ENCODE assay signal across 16 mouse cellular contexts in genomic region chr6:71129071-71129470, GRCm38 (mm10). TPM values are rescaled to one million over a fixed set of nuclear protein-coding genes. Genes with fewer than 3 reads are reported as not detected.
DNase-seq lines count a peak whose midpoint lies in the region; ATAC-seq and TF ChIP-seq lines count a peak whose summit lies in the region.
"Had no signal": no experiment of that assay in that cellular context is flagged by ENCODE, and none has a peak within 500 bp of the region (broad histone marks: within the 10 kb centered on the region; RNA-seq: fewer than 3 reads in every experiment).

No protein-coding gene starts in this region.

- dilution Hi-C loops in CH12.LX (cut with MboI; ENCODE audit: extremely low pct_ligation_motif_present, extremely low pct_unique_long_range_greater_than_20kb, low sequenced_read_pairs): no loop called here

- no peak overlapping the region for H3K4me2 ChIP-seq in kidney, embryonic 14.5 days (replicated peaks; ENCODE audit: low read depth, low read length)
- no peak overlapping the region for H3K4me2 ChIP-seq in CH12.LX (ENCODE audit: insufficient read depth, low read depth, poor library complexity, severe bottlenecking)
- H3K4me2 ChIP-seq in liver, embryonic 13.5 days: no peak overlapping the region
- H3K4me2 ChIP-seq: neural tube, embryonic 12.5 days; stomach, embryonic 15.5 days had no signal

- H3K27me3 ChIP-seq in cerebellum, adult 2 months (ENCODE audit: control insufficient read depth, insufficient read depth, low read length): no peaks in the 10 kb centered on the region
- no peaks in the 10 kb centered on the region for H3K27me3 ChIP-seq in kidney, embryonic 14.5 days (ENCODE audit: control insufficient read depth, insufficient read depth, low read length)
- H3K27me3 ChIP-seq in CH12.LX (replicated peaks): no peaks in the 10 kb centered on the region
- no peaks in the 10 kb centered on the region for H3K27me3 ChIP-seq in liver, embryonic 13.5 days
- H3K27me3 ChIP-seq: neural tube, embryonic 12.5 days; stomach, embryonic 15.5 days had no signal

- DNase-seq in cerebellum, adult 2 months: no peak
- no peak for DNase-seq in cerebellum, adult 9-10 months
- DNase-seq in kidney, adult 9 months: peak; percentile 43
- DNase-seq in CH12.LX (ENCODE audit: extremely low read depth): no peak
- DNase-seq in liver, embryonic 13.5 days: no peak
- no peak for DNase-seq in layer of hippocampus, postnatal 14 days (ENCODE audit: low spot score in 2 of 2)
- DNase-seq: adrenal gland, adult 8-10 months; cerebellum, postnatal 25 days; heart, postnatal 36 days; thymus, postnatal 14 days had no signal

- in situ Hi-C loops in CH12.LX (cut with MboI; ENCODE audit: low pct_ligation_motif_present, low pct_unique_long_range_greater_than_20kb, low sequenced_read_pairs): loop anchor here (5.0 to 25.0 kb wide), 3 partner anchors 104 to 317 kb away; partner anchors contain the start of gene Foxi3

- TF ChIP-seq POLR2A in cerebellum, adult 2 months (IDR thresholded peaks at IDR 0.05; ENCODE audit: borderline replicate concordance, insufficient read depth, low read length): no peak
- no peak for TF ChIP-seq POLR2A in CH12.LX (IDR thresholded peaks at IDR 0.05; ENCODE audit: low read depth, low read length)

- no peaks in the 10 kb centered on the region for H3K79me2 ChIP-seq in CH12.LX (replicated peaks; ENCODE audit: control insufficient read depth, extremely low read depth, insufficient read depth, poor library complexity, severe bottlenecking)

- TF ChIP-seq CTCF in cerebellum, adult 2 months (IDR thresholded peaks at IDR 0.05; ENCODE audit: borderline replicate concordance, insufficient read depth, low read depth, low read length): 0 out of 2 replicates have a peak, but pooled peaks have one; percentile 19
- peak in 1 of 2 experiments; percentile 36; a peak in 2 of 4 replicates for TF ChIP-seq CTCF in CH12.LX (conservative IDR thresholded peaks at IDR 0.05 in 1 of 2, IDR thresholded peaks at IDR 0.05 in 1 of 2; ENCODE audit: low read depth in 2 of 2, low read length in 2 of 2)

- H3K9ac ChIP-seq in kidney, embryonic 14.5 days (ENCODE audit: low read depth, low read length): no peak overlapping the region
- no peak overlapping the region for H3K9ac ChIP-seq in CH12.LX (ENCODE audit: insufficient read depth, low read depth)
- H3K9ac ChIP-seq in liver, embryonic 13.5 days: no peak overlapping the region
- H3K9ac ChIP-seq: neural tube, embryonic 12.5 days; stomach, embryonic 15.5 days had no signal

- ATAC-seq in kidney, embryonic 14.5 days (ENCODE audit: low FRiP score, low TSS enrichment): no peak
- ATAC-seq in liver, embryonic 13.5 days (ENCODE audit: low read depth): peak; percentile 18; the same call in 1 of the 2 replicates
- ATAC-seq in CD4-positive, CD25-positive, alpha-beta regulatory T cell, adult 4 months: no peak
- ATAC-seq: forebrain, embryonic 14.5 days; midbrain, embryonic 16.5 days had no signal

- peak; percentile 3 for TF ChIP-seq RAD21 in CH12.LX (IDR thresholded peaks at IDR 0.05; ENCODE audit: low read depth, low read length)

- H3K4me1 ChIP-seq in cerebellum, adult 2 months (ENCODE audit: control insufficient read depth, insufficient read depth, low read length): no peaks in the 10 kb centered on the region
- H3K4me1 ChIP-seq in kidney, embryonic 14.5 days (ENCODE audit: control insufficient read depth, insufficient read depth, low read length): no peaks in the 10 kb centered on the region
- peaks cover 0 to 10% of the 10 kb centered on the region in 2 experiments; a peak in 2 of 4 replicates for H3K4me1 ChIP-seq in CH12.LX (ENCODE audit: control insufficient read depth in 1 of 2, insufficient read depth in 2 of 2)
- no peaks in the 10 kb centered on the region; the same call in 1 of the 2 replicates for H3K4me1 ChIP-seq in liver, embryonic 13.5 days (replicated peaks)
- H3K4me1 ChIP-seq: neural tube, embryonic 12.5 days; stomach, embryonic 15.5 days had no signal

- no peaks in the 10 kb centered on the region for H3K9me3 ChIP-seq in kidney, embryonic 14.5 days (ENCODE audit: control insufficient read depth, low read length)
- no peaks in the 10 kb centered on the region for H3K9me3 ChIP-seq in CH12.LX (replicated peaks; ENCODE audit: low read length)
- H3K9me3 ChIP-seq in liver, embryonic 13.5 days (replicated peaks): no peaks in the 10 kb centered on the region
- H3K9me3 ChIP-seq: neural tube, embryonic 12.5 days; stomach, embryonic 15.5 days had no signal

- H3K27ac ChIP-seq in cerebellum, adult 2 months (ENCODE audit: insufficient read depth, low read length): no peak overlapping the region
- no peak overlapping the region for H3K27ac ChIP-seq in kidney, embryonic 14.5 days (ENCODE audit: low read depth, low read length)
- no peak overlapping the region for H3K27ac ChIP-seq in CH12.LX (ENCODE audit: insufficient read depth, low read depth)
- H3K27ac ChIP-seq in liver, embryonic 13.5 days: no peak overlapping the region
- H3K27ac ChIP-seq: neural tube, embryonic 12.5 days; stomach, embryonic 15.5 days had no signal

- H3K36me3 ChIP-seq in kidney, embryonic 14.5 days (ENCODE audit: control insufficient read depth, insufficient read depth, low read length): no peaks in the 10 kb centered on the region
- no peaks in the 10 kb centered on the region for H3K36me3 ChIP-seq in CH12.LX (replicated peaks in 1 of 2; ENCODE audit: control insufficient read depth in 1 of 2, insufficient read depth in 1 of 2, low read length in 1 of 2)
- no peaks in the 10 kb centered on the region for H3K36me3 ChIP-seq in liver, embryonic 13.5 days
- H3K36me3 ChIP-seq: neural tube, embryonic 12.5 days; stomach, embryonic 15.5 days had no signal

- H3K4me3 ChIP-seq in cerebellum, adult 2 months (replicated peaks; ENCODE audit: insufficient read depth, low read depth, low read length): no peak overlapping the region
- no peak overlapping the region for H3K4me3 ChIP-seq in kidney, embryonic 14.5 days (ENCODE audit: low read length)
- H3K4me3 ChIP-seq in CH12.LX (replicated peaks in 1 of 3; ENCODE audit: low read depth in 2 of 3, low read length in 2 of 3, poor library complexity in 1 of 3): no peak overlapping the region
- no peak overlapping the region for H3K4me3 ChIP-seq in liver, embryonic 13.5 days (replicated peaks)
- H3K4me3 ChIP-seq: neural tube, embryonic 12.5 days; stomach, embryonic 15.5 days had no signal

- WGBS in cerebellum, adult 2 months: 52% methylated on average over 4 of the region's 4 CpGs
- WGBS in kidney, embryonic 14.5 days: 60% methylated on average over 4 of the region's 4 CpGs
- 44% methylated on average over 4 of the region's 4 CpGs for WGBS in liver, embryonic 13.5 days (ENCODE audit: insufficient replicate concordance)

- TF ChIP-seq EP300 in CH12.LX (IDR thresholded peaks at IDR 0.05; ENCODE audit: low read length): no peak

TF ChIP-seq in CH12.LX, 34 proteins besides CTCF, POLR2A, EP300 and RAD21:
- TF ChIP-seq USF2 (conservative IDR thresholded peaks at IDR 0.05; ENCODE audit: low read depth, low read length) (no peak), POLR2AphosphoS2 (IDR thresholded peaks at IDR 0.05; ENCODE audit: low read depth, low read length) (no peak), TBP (conservative IDR thresholded peaks at IDR 0.05; ENCODE audit: low read depth, low read length) (no peak), HCFC1 (IDR thresholded peaks at IDR 0.05; ENCODE audit: low read depth, low read length) (no peak), CHD2 (IDR thresholded peaks at IDR 0.05; ENCODE audit: low read length) (no peak), RCOR1 (conservative IDR thresholded peaks at IDR 0.05; ENCODE audit: low read depth, low read length) (no peak), JUN (IDR thresholded peaks at IDR 0.05; ENCODE audit: insufficient read depth, low read depth, low read length) (no peak), CHD1 (IDR thresholded peaks at IDR 0.05; ENCODE audit: low read depth, low read length) (no peak), E2F4 (IDR thresholded peaks at IDR 0.05; ENCODE audit: insufficient replicate concordance, low read depth, low read length) (no peak), GABPA (IDR thresholded peaks at IDR 0.05; ENCODE audit: insufficient replicate concordance, low read depth, low read length) (no peak), UBTF (IDR thresholded peaks at IDR 0.05; ENCODE audit: low read depth, low read length) (no peak), ZMIZ1 (IDR thresholded peaks at IDR 0.05; ENCODE audit: low read depth, low read length) (no peak), MEF2A (IDR thresholded peaks at IDR 0.05; ENCODE audit: borderline replicate concordance, low read depth, low read length) (no peak)
TF ChIP-seq in CH12.LX: peak in this region for 0.

RNA-seq across cellular contexts. Expression of gene Thnsl2, which starts 15.2 kb away (rescaled TPM):
- polyA plus RNA-seq in cerebellum, adult 2 months (2012; rRNA removed): 6.5 and 6.6 TPM in 2 replicates
- 21.4 and 25.7 TPM in 2 replicates for polyA plus RNA-seq in kidney, embryonic 14.5 days (2014; fragmentation: Nextera tagmentation; extraction: Ambion mirVana)
- total RNA-seq in CH12.LX (2012; rRNA removed) (not detected in 2 replicates), CH12.LX (2014; rRNA removed) (not detected in 2 replicates)
- polyA plus RNA-seq in CH12.LX (2012; ENCODE audit: insufficient read length, low read depth): not detected in 2 replicates
- 7.3 and 8.1 TPM in 2 replicates for polyA plus RNA-seq in liver, embryonic 13.5 days (2015; fragmentation: Nextera tagmentation; extraction: Ambion mirVana)
- 1 to 10 TPM; 1.3 to 2.1 TPM for polyA plus RNA-seq in CD4-positive, CD25-positive, alpha-beta regulatory T cell, adult 4 months (2017; shearing (Covaris generic))
- total RNA-seq in layer of hippocampus, postnatal 14 days (2021): 1 to 10 TPM; 3.2 to 3.9 TPM
